Mouse (Mus musculus) cerebellum, adult 2 months (tissue): ENCODE results near the gene Cant1.

ENCODE experiments used
- CTCF ChIP-seq: fragments of 200-500 bp; IDR thresholded peaks from 2 replicates; pipeline ENCODE4 v1.5.1; 2011; ENCODE audit warnings: low read depth, mild to moderate bottlenecking, control low read depth, low read length, moderate library complexity, borderline replicate concordance; ENCODE audit not compliant: insufficient read depth
- POLR2A ChIP-seq: fragments of 200-500 bp; IDR thresholded peaks from 2 replicates; pipeline ENCODE4 v1.6.1; 2011; ENCODE audit warnings: low read length, control low read depth, borderline replicate concordance; ENCODE audit not compliant: insufficient read depth

GRCm38 (mm10) chr11:118374506-118374905 lies 44.4 kb downstream of the Cant1 start:
- TF ChIP-seq CTCF (no peak), POLR2A (no peak)
